Mouse (Mus musculus) lung, postnatal 0 days (tissue): ENCODE results near the gene Hip1. TPM values are rescaled to one million over a fixed set of nuclear protein-coding genes. Genes with fewer than 3 reads are reported as not detected.
"Not testable (repeated sequence)": the region's sequence is repeated elsewhere in the genome, so short reads cannot be mapped to it uniquely, and the experiment has no call there.

Experiments
- ATAC-seq: fragments of 200-750 bp; cut with Nextera tagmentation; 2 replicates; pipeline ENCODE4 v1.8.0; 2017; ENCODE audit warnings: moderate library complexity
- DNase-seq: peaks from one replicate; pipeline ENCODE4 v3.0.0-alpha.2; 2016; ENCODE audit warnings: low spot score
- H3K27ac ChIP-seq: fragments of 300-500 bp; sonication (generic); 2 replicates; pipeline ENCODE4 v1.5.1; 2014; ENCODE audit warnings: antibody characterized with exemption, mild to moderate bottlenecking, low read length, mixed read lengths
- H3K27me3 ChIP-seq: fragments of 300-500 bp; sonication (generic); replicated peaks from 2 replicates; pipeline ENCODE4 v1.6.1; 2014; ENCODE audit warnings: low read length, mixed read lengths; ENCODE audit not compliant: insufficient read depth
- H3K36me3 ChIP-seq: fragments of 300-500 bp; sonication (generic); 2 replicates; pipeline ENCODE4 v1.6.1; 2014; ENCODE audit warnings: low read length, mixed read lengths; ENCODE audit not compliant: insufficient read depth
- H3K4me1 ChIP-seq: fragments of 300-500 bp; sonication (generic); 2 replicates; pipeline ENCODE4 v1.6.1; 2014; ENCODE audit warnings: antibody characterized with exemption, low read depth, low read length, mixed read lengths; ENCODE audit not compliant: insufficient read depth
- H3K4me2 ChIP-seq: fragments of 300-500 bp; sonication (generic); replicated peaks from 2 replicates; pipeline ENCODE4 v1.6.1; 2014; ENCODE audit warnings: low read depth, mild to moderate bottlenecking, low read length, moderate library complexity, mixed read lengths
- H3K4me3 ChIP-seq: fragments of 300-500 bp; sonication (generic); 2 replicates; pipeline ENCODE4 v1.5.1; 2014; ENCODE audit warnings: low read depth, low read length
- H3K9ac ChIP-seq: fragments of 300-500 bp; sonication (generic); replicated peaks from 2 replicates; pipeline ENCODE4 v1.6.1; 2014; ENCODE audit warnings: low read depth, mild to moderate bottlenecking
- H3K9me3 ChIP-seq: fragments of 300-500 bp; sonication (generic); 2 replicates; pipeline ENCODE4 v1.6.1; 2016; ENCODE audit warnings: low read length, mixed read lengths
- CTCF ChIP-seq: IDR thresholded peaks from 2 replicates; pipeline ENCODE4 v1.5.1; 2016; ENCODE audit warnings: antibody characterized with exemption, mild to moderate bottlenecking
- EP300 ChIP-seq: IDR thresholded peaks from 2 replicates; pipeline ENCODE4 v1.6.1; 2016; ENCODE audit warnings: antibody characterized with exemption, mild to moderate bottlenecking, control low read depth
- WGBS: fragments of 180-500 bp; shearing (Covaris S2); extraction: QIAGEN DNeasy Blood & Tissue Kit; methylation state at CpG from one replicate; pipeline ENCODE4 v1.1.7; 2014; 5-methylcytosine and 5-hydroxymethylcytosine counted together
- polyA plus RNA-seq: library from polyadenylated mRNA; unstranded; fragments of >200 nt; fragmentation: Nextera tagmentation; extraction: Ambion mirVana; gene quantifications from 2 replicates; pipeline ENCODE4 v1.2.1, GENCODE M21; 2015

Gene Hip1
- polyA plus RNA-seq, 1 experiment from 2014 or later: 17.7 TPM

- Histone ChIP-seq H3K9me3 (no peaks in the 10 kb centered on the region), H3K4me3 (no peak overlapping the region), H3K4me1 (peaks cover 4% of the 10 kb centered on the region; the same call in 1 of the 2 replicates), H3K4me2 (no peak overlapping the region), H3K36me3 (peaks cover 27% of the 10 kb centered on the region; the same call in 1 of the 2 replicates), H3K9ac (no peak overlapping the region), H3K27ac (no peak overlapping the region), H3K27me3 (no peaks in the 10 kb centered on the region)
- ATAC-seq: peak; percentile 65
- TF ChIP-seq CTCF (no peak), EP300 (no peak)
- 48% methylated on average over 8 of the region's 8 CpGs for WGBS
- peak; percentile 56 for DNase-seq
Measured at GRCm38 (mm10) chr5:135375167-135375566, 169.8 kb downstream of the Hip1 start.

DNA sequence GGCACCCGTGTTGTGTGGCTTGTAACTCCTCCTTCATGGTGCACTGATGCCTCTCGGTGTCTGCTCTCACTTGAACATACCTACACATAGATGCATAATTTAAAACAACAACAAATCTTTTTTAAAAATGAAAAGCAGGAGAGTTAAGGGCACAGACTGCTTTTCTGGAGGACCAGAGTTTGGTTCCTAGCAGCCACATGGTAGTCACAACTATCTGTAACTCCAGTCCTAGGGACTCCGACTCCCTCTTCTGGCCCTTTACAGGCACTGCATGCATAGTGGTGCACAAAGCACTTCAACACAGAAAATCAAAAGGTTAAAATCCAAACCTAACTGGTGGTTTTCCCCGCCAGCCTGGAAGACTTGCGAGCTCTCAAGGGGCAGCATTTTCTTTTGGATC lies 171.3 kb downstream of the Hip1 start:
- Histone ChIP-seq H3K27ac (no peak overlapping the region), H3K27me3 (no peaks in the 10 kb centered on the region), H3K9me3 (no peaks in the 10 kb centered on the region), H3K9ac (no peak overlapping the region), H3K4me2 (no peak overlapping the region), H3K36me3 (peaks cover 20% of the 10 kb centered on the region; the same call in 1 of the 2 replicates), H3K4me1 (peaks cover 4% of the 10 kb centered on the region; the same call in 1 of the 2 replicates), H3K4me3 (no peak overlapping the region)
- no peak for DNase-seq
- no peak for ATAC-seq
- WGBS: 93% methylated on average over 5 of the region's 5 CpGs
- TF ChIP-seq EP300: no peak
- peak; percentile 13; the same call in 1 of the 2 replicates for TF ChIP-seq CTCF

GRCm38 (mm10) chr5:135371195-135371594 lies 173.7 kb downstream of the Hip1 start:
- WGBS: 91% methylated on average over 13 of the region's 13 CpGs
- H3K9ac ChIP-seq: no peak overlapping the region

GRCm38 (mm10) chr5:135369787-135370654 lies 174.9 kb downstream of the Hip1 start, which contains the start of gene Nsun5:
Nsun5 (plus strand) TSS chr5:135369953.
- H3K4me2 ChIP-seq: peak within 1 kb of the TSS; percentile 96
- WGBS: under 1% methylated on average over 60 of the region's 64 CpGs
- no peaks in the 10 kb centered on the region for H3K9me3 ChIP-seq
- peak within 1 kb of the TSS; percentile 81; the same call in 1 of the 2 replicates for H3K27ac ChIP-seq
- TF ChIP-seq EP300: no peak; the same call in 1 of the 2 replicates
- TF ChIP-seq CTCF: no peak
- peaks cover 4% of the 10 kb centered on the region; the same call in 1 of the 2 replicates for H3K4me1 ChIP-seq
- peak within 1 kb of the TSS; percentile 75 for H3K9ac ChIP-seq
- DNase-seq (peak; percentile 96), ATAC-seq (peak; percentile 85)
- H3K4me3 ChIP-seq: peak within 1 kb of the TSS; percentile 69
- H3K36me3 ChIP-seq: peaks cover 7% of the 10 kb centered on the region; the same call in 1 of the 2 replicates
- H3K27me3 ChIP-seq: no peaks in the 10 kb centered on the region

More at GRCm38 (mm10) chr5:135371195-135371594, 173.7 kb downstream of the Hip1 start:
- Histone ChIP-seq H3K27me3 (no peaks in the 10 kb centered on the region), H3K4me1 (peaks cover 4% of the 10 kb centered on the region; the same call in 1 of the 2 replicates), H3K27ac (no peak overlapping the region), H3K9me3 (no peaks in the 10 kb centered on the region), H3K36me3 (peaks cover 7% of the 10 kb centered on the region; the same call in 1 of the 2 replicates), H3K4me3 (no peak overlapping the region), H3K4me2 (no peak overlapping the region)
- ATAC-seq (no peak), DNase-seq (no peak)
- TF ChIP-seq EP300 (no peak), CTCF (no peak)

- H3K27ac ChIP-seq: 0 out of 2 replicates have a peak overlapping the region, but pooled peaks have one; percentile 81
- peak overlapping the region; percentile 69 for H3K4me3 ChIP-seq
- H3K4me2 ChIP-seq: peak overlapping the region; percentile 96
- not testable (repeated sequence) for H3K27me3 ChIP-seq, H3K9me3 ChIP-seq, H3K36me3 ChIP-seq, H3K4me1 ChIP-seq, DNase-seq, ATAC-seq
- H3K9ac ChIP-seq: peak overlapping the region; percentile 75
- WGBS: 61% methylated on average over 9 of the region's 9 CpGs
Measured at GRCm38 (mm10) chr5:135369196-135369595, 175.7 kb downstream of the Hip1 start.

DNA sequence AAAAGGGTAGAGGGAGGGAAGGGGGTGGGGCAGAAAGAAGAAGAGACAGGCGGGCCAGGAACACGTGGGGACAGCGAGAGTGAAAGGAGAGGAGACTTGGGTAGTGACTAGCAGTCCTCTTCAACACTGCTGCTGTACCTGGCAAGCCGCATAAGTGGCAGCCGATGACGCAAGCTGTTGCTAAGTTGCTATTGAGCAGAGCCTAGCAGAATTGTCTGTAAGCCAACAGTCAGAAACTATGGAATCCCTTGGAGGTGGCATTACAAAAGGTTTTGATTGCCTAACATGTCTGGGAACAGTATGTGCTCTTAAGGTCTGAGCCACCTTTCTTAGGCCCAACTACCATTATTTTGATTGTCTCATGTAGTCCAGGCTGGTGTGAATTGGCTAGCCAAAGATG lies 176.6 kb downstream of the Hip1 start:
- Histone ChIP-seq H3K27ac (no peak overlapping the region), H3K36me3 (no peaks in the 10 kb centered on the region), H3K4me1 (peaks cover 4% of the 10 kb centered on the region; the same call in 1 of the 2 replicates), H3K4me2 (no peak overlapping the region), H3K9ac (no peak overlapping the region), H3K4me3 (no peak overlapping the region), H3K9me3 (no peaks in the 10 kb centered on the region), H3K27me3 (no peaks in the 10 kb centered on the region)
- DNase-seq: peak; percentile 79
- 71% methylated on average over 6 of the region's 6 CpGs for WGBS
- ATAC-seq: peak; percentile 40
- no peak for TF ChIP-seq CTCF
- peak; percentile 12; the same call in 1 of the 2 replicates for TF ChIP-seq EP300
